Mouse (Mus musculus) CD4-positive naive resting alpha-beta T cell, adult 57 days (primary cell): ENCODE data around the gene Olfr1164. TPM values are rescaled to one million over a fixed set of nuclear protein-coding genes. Genes with fewer than 3 reads are reported as not detected.

Experiments used
- total RNA-seq: library from RNA; stranded (reverse); gene quantifications from one replicate; pipeline ENCODE4 v1.2.4, GENCODE M21; 2023

The Olfr1164 gene
- total RNA-seq: not detected

GRCm38 (mm10) chr2:88093866-88094265, at the start of gene Olfr1164:
Gene Olfr1164, minus strand, starts transcription at chr2:88093966.

GRCm38 (mm10) chr2:88128172-88128571, 34.4 kb upstream of the Olfr1164 start, which contains the start of gene Olfr1166:
Gene Olfr1166, minus strand, starts transcription at chr2:88128272.

GRCm38 (mm10) chr2:88071730-88072129, 22.0 kb downstream of the Olfr1164 start, which contains the start of gene Olfr1163:
Gene Olfr1163, minus strand, starts transcription at chr2:88071830.

GRCm38 (mm10) chr2:88051029-88051428, 42.7 kb downstream of the Olfr1164 start, which contains the start of gene Olfr1162:
Gene Olfr1162, minus strand, starts transcription at chr2:88051129.

Other genes starting within 250 kb of the Olfr1164 start
- gene Olfr1150-ps1, start 250.0 kb downstream of the Olfr1164 start, total RNA-seq: not detected
- not detected for gene Olfr1151, start 238.1 kb downstream of the Olfr1164 start, total RNA-seq
- gene Olfr1152, start 227.5 kb downstream of the Olfr1164 start, total RNA-seq: not detected
- gene Olfr1153, start 199.0 kb downstream of the Olfr1164 start, total RNA-seq: not detected
- not detected for gene Olfr1154, start 188.8 kb downstream of the Olfr1164 start, total RNA-seq
- not detected for gene Olfr1155, start 148.8 kb downstream of the Olfr1164 start, total RNA-seq
- gene Olfr1156, start 140.9 kb downstream of the Olfr1164 start, total RNA-seq: not detected
- not detected for gene Olfr1157, start 125.7 kb downstream of the Olfr1164 start, total RNA-seq
- not detected for gene Olfr74, start 119.3 kb downstream of the Olfr1164 start, total RNA-seq
- not detected for gene Olfr1158, start 103.9 kb downstream of the Olfr1164 start, total RNA-seq
- gene Olfr1160, start 85.7 kb downstream of the Olfr1164 start, total RNA-seq: not detected
- not detected for gene Olfr1161, start 71.2 kb downstream of the Olfr1164 start, total RNA-seq
- gene Olfr73, start 56.3 kb downstream of the Olfr1164 start, total RNA-seq: not detected
- gene Olfr1162, start 42.8 kb downstream of the Olfr1164 start, total RNA-seq: not detected
- gene Olfr1163, start 22.1 kb downstream of the Olfr1164 start, total RNA-seq: not detected
- not detected for gene Olfr1166, start 34.3 kb upstream of the Olfr1164 start, total RNA-seq
- not detected for gene Olfr1167, start 61.2 kb upstream of the Olfr1164 start, total RNA-seq
- not detected for gene Olfr1168, start 87.9 kb upstream of the Olfr1164 start, total RNA-seq
- gene Olfr1170, start 134.4 kb upstream of the Olfr1164 start, total RNA-seq: not detected
- gene Olfr1173, start 185.9 kb upstream of the Olfr1164 start, total RNA-seq: not detected
- not detected for gene Olfr1174-ps, start 221.2 kb upstream of the Olfr1164 start, total RNA-seq
- not detected for gene Olfr1175-ps, start 233.2 kb upstream of the Olfr1164 start, total RNA-seq
- not detected for gene Olfr1176, start 242.8 kb upstream of the Olfr1164 start, total RNA-seq